Mouse (Mus musculus): ENCODE measurements around the gene Ryr1. TPM values are rescaled to one million over a fixed set of nuclear protein-coding genes. Genes with fewer than 3 reads are reported as not detected.
A peak's percentile ranks its signal among the peaks of the same experiment; 100 is the strongest.

Gene Ryr1
- polyA plus RNA-seq, 1 experiment from 2014 or later = 2.8 TPM

GRCm38 (mm10) chr7:29137429-29137828, 12.4 kb upstream of the Ryr1 start:
- Histone ChIP-seq H3K27ac (replicated peaks) (no peak overlapping the region), H3K4me2 (replicated peaks) (no peak overlapping the region), H3K9me3 (no peaks in the 10 kb centered on the region), H3K9ac (replicated peaks) (no peak overlapping the region), H3K27me3 (peaks cover 30% of the 10 kb centered on the region), H3K36me3 (no peaks in the 10 kb centered on the region), H3K4me3 (no peak overlapping the region), H3K4me1 (peaks cover 9% of the 10 kb centered on the region; the same call in 1 of the 2 replicates)
- WGBS = 44% methylated on average over 16 of the region's 16 CpGs
- ATAC-seq (ENCODE audit: low FRiP score, low read depth) = no peak

DNA sequence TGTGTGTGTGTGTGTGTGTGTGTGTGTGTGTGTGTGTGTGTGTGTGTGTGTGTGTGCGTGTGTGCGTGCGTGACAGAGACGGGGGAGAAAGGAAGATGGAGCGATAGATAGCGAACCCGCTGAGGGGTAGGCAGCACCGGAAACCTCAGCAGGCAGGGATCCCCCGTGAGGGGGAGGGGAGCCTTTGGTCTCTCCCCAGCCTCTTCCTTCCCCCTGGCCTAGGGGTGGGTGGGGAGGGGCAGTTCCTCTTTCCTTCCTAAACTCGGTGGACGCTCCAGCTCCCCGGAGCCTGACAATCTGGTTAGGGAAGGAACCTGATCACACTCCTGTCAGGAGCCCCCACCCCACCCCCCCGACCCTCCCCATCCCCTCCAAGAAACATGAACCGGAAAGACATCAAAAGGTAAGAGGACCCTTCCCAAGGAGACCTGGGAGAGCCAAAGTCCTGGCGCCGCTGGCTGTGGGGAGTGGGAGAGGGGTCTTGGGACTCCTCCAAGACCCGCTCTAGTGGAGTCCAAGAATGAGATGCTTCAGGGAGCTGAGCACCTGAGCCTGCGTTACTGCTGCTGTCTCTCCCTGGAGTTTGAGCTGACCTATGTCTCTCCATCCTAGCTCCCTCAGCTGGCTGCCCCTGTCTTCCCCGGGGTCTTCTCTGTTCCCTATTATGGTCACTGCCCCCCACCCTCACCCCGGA, 9.9 kb upstream of the Ryr1 start, which contains the start of gene Rasgrp4:
TSS of gene Rasgrp4 (plus strand) at position 159 of the 694 bp plus-strand sequence.
- Histone ChIP-seq H3K9me3 (no peaks in the 10 kb centered on the region), H3K9ac (replicated peaks) (peak within 1 kb of the TSS; percentile 43), H3K4me1 (peaks cover 9% of the 10 kb centered on the region; the same call in 1 of the 2 replicates), H3K4me3 (peak within 1 kb of the TSS; percentile 30), H3K4me2 (replicated peaks) (peak within 1 kb of the TSS; percentile 57), H3K27me3 (peaks cover 30% of the 10 kb centered on the region), H3K36me3 (no peaks in the 10 kb centered on the region), H3K27ac (replicated peaks) (no peak within 1 kb of the TSS)
- 2% methylated on average over 12 of the region's 20 CpGs for WGBS
- ATAC-seq (ENCODE audit: low FRiP score, low read depth) = no peak

DNA sequence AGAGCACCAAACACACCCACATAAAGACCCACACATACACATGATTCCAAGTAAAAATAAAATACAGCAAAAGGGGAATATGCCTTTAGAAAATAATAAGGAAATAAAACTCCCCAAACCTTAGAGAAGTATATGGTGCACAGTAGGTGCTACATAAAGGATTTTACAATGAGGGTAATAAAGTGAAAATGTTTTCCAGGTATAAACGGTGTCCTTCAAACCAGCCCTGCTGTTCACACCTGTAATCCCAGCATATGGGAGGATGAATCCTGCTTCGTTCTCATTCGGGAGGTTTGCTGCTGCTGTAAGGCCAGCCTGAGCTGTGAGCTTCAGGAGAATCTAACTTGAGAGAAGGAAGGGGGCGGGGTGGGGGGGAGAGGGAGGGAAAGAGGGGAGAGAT, 9.3 kb upstream of the Ryr1 start:
- H3K4me1 ChIP-seq = peaks cover 9% of the 10 kb centered on the region; the same call in 1 of the 2 replicates
- H3K27ac ChIP-seq (replicated peaks) = no peak overlapping the region
- peak overlapping the region; percentile 30 for H3K4me3 ChIP-seq
- no peaks in the 10 kb centered on the region for H3K36me3 ChIP-seq
- no peak for ATAC-seq (ENCODE audit: low FRiP score, low read depth)
- H3K9ac ChIP-seq (replicated peaks) = peak overlapping the region; percentile 43
- peaks cover 30% of the 10 kb centered on the region for H3K27me3 ChIP-seq
- no peaks in the 10 kb centered on the region for H3K9me3 ChIP-seq
- H3K4me2 ChIP-seq (replicated peaks) = peak overlapping the region; percentile 57
- WGBS = 6% methylated on average over 3 of the region's 4 CpGs

GRCm38 (mm10) chr7:29128725-29129124, 3.7 kb upstream of the Ryr1 start:
- H3K4me2 ChIP-seq (replicated peaks) = no peak overlapping the region
- no peaks in the 10 kb centered on the region for H3K36me3 ChIP-seq
- no peak overlapping the region for H3K9ac ChIP-seq (replicated peaks)
- no peak overlapping the region for H3K27ac ChIP-seq (replicated peaks)
- WGBS = 35% methylated on average over 2 of the region's 2 CpGs
- H3K4me3 ChIP-seq = no peak overlapping the region
- ATAC-seq (ENCODE audit: low FRiP score, low read depth) = no peak
- H3K4me1 ChIP-seq = peaks cover 8% of the 10 kb centered on the region; the same call in 1 of the 2 replicates
- no peaks in the 10 kb centered on the region for H3K9me3 ChIP-seq
- peaks cover 19% of the 10 kb centered on the region for H3K27me3 ChIP-seq

GRCm38 (mm10) chr7:29126173-29126915, 1.4 kb upstream of the Ryr1 start:
- whole genome bisulfite sequencing = 36% methylated on average over 7 of the region's 7 CpGs
- H3K9me3 ChIP-seq = no peaks in the 10 kb centered on the region

GRCm38 (mm10) chr7:29123531-29124358, 1.2 kb downstream of the Ryr1 start:
- H3K4me3 ChIP-seq = no peak overlapping the region
- WGBS = 65% methylated on average over 5 of the region's 5 CpGs

More at GRCm38 (mm10) chr7:29126173-29126915, 1.4 kb upstream of the Ryr1 start:
- Histone ChIP-seq H3K27me3 (peaks cover 22% of the 10 kb centered on the region), H3K36me3 (no peaks in the 10 kb centered on the region), H3K27ac (replicated peaks) (no peak overlapping the region), H3K4me1 (peaks cover 8% of the 10 kb centered on the region; the same call in 1 of the 2 replicates), H3K4me2 (replicated peaks) (no peak overlapping the region), H3K4me3 (no peak overlapping the region), H3K9ac (replicated peaks) (no peak overlapping the region)
- ATAC-seq (ENCODE audit: low FRiP score, low read depth) = no peak

DNA sequence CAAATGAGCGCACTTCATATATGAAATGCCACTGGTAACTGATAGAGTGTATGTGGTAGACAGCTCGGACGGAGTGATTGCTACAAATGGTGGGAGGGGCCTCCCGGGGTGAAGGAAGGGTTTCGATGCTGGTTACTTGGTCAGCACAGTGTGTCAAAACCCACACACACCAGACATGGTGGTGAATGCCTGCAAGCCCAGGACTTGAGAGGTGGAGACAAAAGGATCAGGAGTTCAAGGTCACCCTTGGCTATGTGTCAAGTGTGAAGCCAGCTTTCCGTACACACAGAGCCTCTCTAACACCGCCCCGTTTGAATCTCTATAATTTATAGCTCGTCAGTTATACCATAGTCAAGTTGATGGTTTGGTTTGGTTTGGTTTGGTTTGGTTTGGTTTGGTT, 2.2 kb downstream of the Ryr1 start:
- no peak overlapping the region for H3K9ac ChIP-seq (replicated peaks)
- no peaks in the 10 kb centered on the region for H3K36me3 ChIP-seq
- no peak overlapping the region for H3K4me3 ChIP-seq
- no peak overlapping the region for H3K27ac ChIP-seq (replicated peaks)
- H3K4me2 ChIP-seq (replicated peaks) = no peak overlapping the region
- no peaks in the 10 kb centered on the region for H3K9me3 ChIP-seq
- ATAC-seq (ENCODE audit: low FRiP score, low read depth) = no peak
- WGBS = 95% methylated on average over 9 of the region's 9 CpGs
- H3K27me3 ChIP-seq = peaks cover 25% of the 10 kb centered on the region
- H3K4me1 ChIP-seq = peaks cover 8% of the 10 kb centered on the region; the same call in 1 of the 2 replicates

More at GRCm38 (mm10) chr7:29123531-29124358, 1.2 kb downstream of the Ryr1 start:
- Histone ChIP-seq H3K9ac (replicated peaks) (no peak overlapping the region), H3K27ac (replicated peaks) (no peak overlapping the region), H3K4me1 (peaks cover 8% of the 10 kb centered on the region; the same call in 1 of the 2 replicates), H3K4me2 (replicated peaks) (no peak overlapping the region), H3K9me3 (no peaks in the 10 kb centered on the region), H3K36me3 (no peaks in the 10 kb centered on the region), H3K27me3 (peaks cover 22% of the 10 kb centered on the region)
- ATAC-seq (ENCODE audit: low FRiP score, low read depth) = no peak

- Histone ChIP-seq H3K27me3 (peaks cover 14% of the 10 kb centered on the region), H3K4me1 (peaks cover under 1% of the 10 kb centered on the region; the same call in 1 of the 2 replicates), H3K4me2 (replicated peaks) (no peak overlapping the region), H3K36me3 (no peaks in the 10 kb centered on the region), H3K27ac (replicated peaks) (no peak overlapping the region), H3K4me3 (no peak overlapping the region), H3K9ac (replicated peaks) (no peak overlapping the region), H3K9me3 (no peaks in the 10 kb centered on the region)
- WGBS = 79% methylated on average over 1 of the region's 1 CpGs
- ATAC-seq (ENCODE audit: low FRiP score, low read depth) = no peak
Observed at GRCm38 (mm10) chr7:29119526-29119925, 5.5 kb downstream of the Ryr1 start.

- Histone ChIP-seq H3K27me3 (0 out of 2 replicates have a peak, but pooled peaks cover 3% of the 10 kb centered on the region), H3K27ac (replicated peaks) (no peak overlapping the region), H3K36me3 (no peaks in the 10 kb centered on the region), H3K4me1 (no peaks in the 10 kb centered on the region), H3K9ac (replicated peaks) (no peak overlapping the region), H3K4me3 (no peak overlapping the region), H3K9me3 (no peaks in the 10 kb centered on the region), H3K4me2 (replicated peaks) (no peak overlapping the region; the same call in 1 of the 2 replicates)
- 12% methylated on average over 18 of the region's 18 CpGs for WGBS
- ATAC-seq (ENCODE audit: low FRiP score, low read depth) = no peak
Observed at GRCm38 (mm10) chr7:29118142-29118851, 6.7 kb downstream of the Ryr1 start.

DNA sequence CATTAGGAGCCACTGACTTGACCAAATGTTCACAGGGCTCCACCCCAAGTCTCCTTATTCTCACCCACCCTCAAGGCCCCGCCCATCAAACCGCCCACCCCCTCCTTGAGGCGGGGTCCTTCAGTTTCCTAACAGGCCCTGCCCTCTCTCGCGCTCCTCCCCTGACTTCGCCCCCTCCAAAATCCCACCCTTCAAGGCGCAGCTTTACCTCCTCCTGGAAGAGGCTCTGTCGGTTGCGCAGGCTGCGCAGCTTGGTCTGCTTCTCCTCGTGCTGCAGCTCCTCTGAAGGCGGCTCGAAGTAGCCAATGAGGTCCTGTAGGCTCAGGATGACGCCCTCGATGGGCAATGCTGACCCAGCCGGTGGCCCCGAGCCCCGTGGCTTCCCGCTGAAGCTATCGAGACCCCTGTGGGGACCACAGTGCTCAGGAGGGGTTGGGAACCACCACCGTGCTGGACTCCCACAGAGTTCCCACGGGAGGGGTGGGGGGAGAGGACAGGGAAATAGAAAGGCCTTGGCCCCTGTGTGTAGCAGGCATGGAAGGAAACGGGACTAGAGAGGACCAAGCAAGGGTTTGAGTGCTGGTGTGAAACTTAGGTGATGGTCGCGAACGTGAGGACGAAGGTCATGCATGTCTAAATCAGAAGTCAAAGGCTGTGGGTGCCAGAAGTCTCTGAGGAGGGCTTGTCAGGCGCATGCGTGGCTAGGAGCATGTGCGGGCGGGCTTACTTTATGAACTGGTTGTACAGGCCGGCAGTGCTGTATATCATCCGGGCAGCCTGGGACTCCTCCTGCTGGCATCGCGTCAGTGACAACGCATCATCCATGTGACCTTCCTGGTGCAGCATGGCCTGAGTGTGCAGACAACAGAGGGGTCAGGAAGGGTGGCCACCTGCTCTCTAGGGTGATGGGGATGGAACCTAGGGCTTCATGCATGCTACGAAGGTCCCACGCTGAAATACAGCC, 15.7 kb downstream of the Ryr1 start:
- H3K4me2 ChIP-seq (replicated peaks) = peak overlapping the region; percentile 43
- H3K9me3 ChIP-seq = no peaks in the 10 kb centered on the region
- H3K27me3 ChIP-seq = peaks cover 15% of the 10 kb centered on the region
- no peak for ATAC-seq (ENCODE audit: low FRiP score, low read depth)
- H3K9ac ChIP-seq (replicated peaks) = 0 out of 2 replicates have a peak overlapping the region, but pooled peaks have one; percentile 44
- peaks cover 8% of the 10 kb centered on the region for H3K4me1 ChIP-seq
- 0 out of 2 replicates have a peak overlapping the region, but pooled peaks have one; percentile 12 for H3K4me3 ChIP-seq
- no peak overlapping the region for H3K27ac ChIP-seq (replicated peaks)
- WGBS = 28% methylated on average over 38 of the region's 38 CpGs
- no peaks in the 10 kb centered on the region for H3K36me3 ChIP-seq

Measured in midbrain, embryonic 12.5 days (tissue).